Mouse (Mus musculus) heart, embryonic 16.5 days (tissue): ENCODE results near the gene Ccdc86. TPM values are rescaled to one million over a fixed set of nuclear protein-coding genes. Genes with fewer than 3 reads are reported as not detected.

ENCODE experiments used
- ATAC-seq: fragments of 200-750 bp; cut with Nextera tagmentation; replicated peaks from 2 replicates; pipeline ENCODE4 v1.8.0; 2017; ENCODE audit warnings: moderate number of reproducible peaks; ENCODE audit not compliant: insufficient read depth, low FRiP score; ENCODE audit errors: extremely low read depth
- H3K27ac ChIP-seq: fragments of 300-500 bp; sonication (generic); 2 replicates; pipeline ENCODE4 v1.5.1; 2014; ENCODE audit warnings: mild to moderate bottlenecking, low read length, control low read depth, moderate library complexity
- H3K27me3 ChIP-seq: fragments of 300-500 bp; sonication (generic); 2 replicates; pipeline ENCODE4 v1.6.1; 2014; ENCODE audit warnings: low read length, mixed read lengths; ENCODE audit not compliant: control insufficient read depth, insufficient read depth
- H3K36me3 ChIP-seq: fragments of 300-500 bp; sonication (generic); 2 replicates; pipeline ENCODE4 v1.6.1; 2014; ENCODE audit not compliant: control insufficient read depth, insufficient read depth
- H3K4me1 ChIP-seq: fragments of 300-500 bp; sonication (generic); 2 replicates; pipeline ENCODE4 v1.6.1; 2014; ENCODE audit warnings: low read length, mixed read lengths; ENCODE audit not compliant: control insufficient read depth, insufficient read depth
- H3K4me2 ChIP-seq: fragments of 300-500 bp; sonication (generic); 2 replicates; pipeline ENCODE4 v1.6.1; 2014; ENCODE audit warnings: low read depth, mild to moderate bottlenecking, control low read depth, low read length
- H3K4me3 ChIP-seq: fragments of 300-500 bp; sonication (generic); 2 replicates; pipeline ENCODE4 v1.5.1; 2014; ENCODE audit warnings: mild to moderate bottlenecking, control low read depth, low read length
- H3K9ac ChIP-seq: fragments of 300-500 bp; sonication (generic); 2 replicates; pipeline ENCODE4 v1.6.1; 2014; ENCODE audit warnings: low read length, control low read depth
- H3K9me3 ChIP-seq: fragments of 300-500 bp; sonication (generic); replicated peaks from 2 replicates; pipeline ENCODE4 v1.6.1; 2016; ENCODE audit warnings: low read length; ENCODE audit not compliant: control insufficient read depth
- WGBS: fragments of 180-500 bp; shearing (Covaris S2); extraction: QIAGEN DNeasy Blood & Tissue Kit; methylation state at CpG from one replicate; pipeline ENCODE4 v1.1.7; 2014; 5-methylcytosine and 5-hydroxymethylcytosine counted together
- polyA plus RNA-seq: library from polyadenylated mRNA; unstranded; fragments of >200 nt; fragmentation: Nextera tagmentation; extraction: Ambion mirVana; gene quantifications from 2 replicates; pipeline ENCODE4 v1.2.1, GENCODE M21; 2015

Gene Ccdc86
- polyA plus RNA-seq, 1 experiment from 2014 or later = 17.7 TPM

GRCm38 (mm10) chr19:10965721-10966120 lies 16.7 kb upstream of the Ccdc86 start:
- whole genome bisulfite sequencing = 77% methylated on average over 7 of the region's 7 CpGs
- Histone ChIP-seq H3K4me1 (no peaks in the 10 kb centered on the region), H3K4me2 (no peak overlapping the region), H3K9me3 (0 out of 2 replicates have a peak, but pooled peaks cover 4% of the 10 kb centered on the region), H3K36me3 (no peaks in the 10 kb centered on the region), H3K27ac (no peak overlapping the region), H3K27me3 (peaks cover 2% of the 10 kb centered on the region; the same call in 1 of the 2 replicates), H3K4me3 (no peak overlapping the region), H3K9ac (no peak overlapping the region)
- 0 out of 2 replicates have a peak, but pooled peaks have one; percentile 16 for ATAC-seq

DNA sequence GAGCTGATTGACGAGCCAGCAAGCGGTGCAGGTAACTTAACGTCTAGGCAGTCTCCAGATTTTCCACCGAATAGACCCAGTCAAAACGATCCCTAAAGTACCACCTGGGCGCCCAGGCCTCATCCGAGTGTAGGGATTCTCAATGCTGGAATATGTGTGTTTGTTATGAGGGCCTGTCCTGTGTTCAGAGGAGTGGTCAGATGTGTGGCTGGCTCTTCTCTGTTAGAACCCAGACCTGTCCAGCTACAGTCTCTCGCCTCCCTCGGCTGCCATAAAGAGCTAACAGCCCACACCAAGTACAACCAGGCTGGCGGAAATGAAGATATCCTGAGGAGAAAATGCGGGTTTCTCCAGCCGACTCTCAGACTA lies 10.9 kb upstream of the Ccdc86 start:
- H3K9ac ChIP-seq = no peak overlapping the region
- no peak overlapping the region for H3K4me2 ChIP-seq
- peaks cover 2% of the 10 kb centered on the region; the same call in 1 of the 2 replicates for H3K27me3 ChIP-seq
- WGBS = 37% methylated on average over 12 of the region's 12 CpGs
- no peak overlapping the region for H3K27ac ChIP-seq
- ATAC-seq = no peak
- no peaks in the 10 kb centered on the region for H3K9me3 ChIP-seq
- H3K4me1 ChIP-seq = no peaks in the 10 kb centered on the region
- no peak overlapping the region for H3K4me3 ChIP-seq
- no peaks in the 10 kb centered on the region for H3K36me3 ChIP-seq

GRCm38 (mm10) chr19:10959085-10959977 lies 10.3 kb upstream of the Ccdc86 start:
- H3K9ac ChIP-seq = no peak overlapping the region
- H3K9me3 ChIP-seq = no peaks in the 10 kb centered on the region
- H3K36me3 ChIP-seq = no peaks in the 10 kb centered on the region
- H3K27me3 ChIP-seq = peaks cover 2% of the 10 kb centered on the region; the same call in 1 of the 2 replicates
- H3K4me3 ChIP-seq = no peak overlapping the region
- no peaks in the 10 kb centered on the region for H3K4me1 ChIP-seq
- 30% methylated on average over 11 of the region's 11 CpGs for WGBS
- ATAC-seq = 0 out of 2 replicates have a peak, but pooled peaks have one; percentile 49
- H3K4me2 ChIP-seq = no peak overlapping the region
- H3K27ac ChIP-seq = no peak overlapping the region

DNA sequence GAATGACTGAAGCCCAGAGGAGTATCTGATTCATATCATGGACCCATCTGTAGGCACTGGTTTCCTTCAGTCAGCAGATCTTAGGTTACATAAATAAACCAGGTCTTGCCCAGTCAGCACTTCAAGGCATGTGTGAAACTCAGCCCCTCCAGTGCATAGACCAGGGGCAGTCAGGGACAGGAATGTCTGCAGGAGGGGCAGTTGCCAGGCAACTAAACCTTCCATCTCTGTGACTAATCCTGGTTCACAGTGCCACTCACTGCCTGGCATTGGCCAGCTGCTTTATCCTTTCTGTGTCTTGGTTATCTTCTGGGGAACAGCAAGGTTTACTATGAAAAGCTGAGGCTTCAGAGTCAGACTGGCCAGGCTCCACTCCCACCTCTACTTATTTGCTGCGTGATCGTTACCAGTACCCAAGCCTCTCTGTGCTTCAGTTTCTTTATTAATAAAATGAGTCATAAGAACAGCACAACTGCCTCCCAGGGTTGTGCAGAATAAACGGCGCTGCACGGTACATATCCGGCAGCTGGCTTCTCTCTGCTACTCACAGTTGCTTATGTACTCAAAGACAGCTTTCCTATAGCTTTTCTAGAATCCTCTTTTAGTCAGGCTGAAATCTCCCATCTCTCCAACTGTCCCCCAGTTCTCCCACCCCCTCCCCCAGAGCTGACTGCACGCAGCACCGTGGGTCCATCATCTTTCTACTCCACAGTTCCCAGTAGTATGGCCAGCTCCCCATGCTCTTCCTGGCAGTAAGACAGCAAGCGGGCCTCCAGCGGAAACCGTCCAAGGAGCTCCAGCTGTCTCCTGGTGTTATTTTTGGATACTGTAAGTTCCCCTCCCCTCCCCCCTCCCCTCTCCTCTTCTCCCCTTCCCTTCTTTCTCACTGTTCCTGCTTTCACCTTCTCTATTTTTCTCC lies 3.2 kb upstream of the Ccdc86 start:
- Histone ChIP-seq H3K4me2 (peak overlapping the region; percentile 14; the same call in 1 of the 2 replicates), H3K9ac (peak overlapping the region; percentile 13; the same call in 1 of the 2 replicates), H3K27ac (peak overlapping the region; percentile 70), H3K4me3 (no peak overlapping the region), H3K9me3 (no peaks in the 10 kb centered on the region), H3K4me1 (peaks cover 32% of the 10 kb centered on the region), H3K36me3 (no peaks in the 10 kb centered on the region), H3K27me3 (no peaks in the 10 kb centered on the region)
- 35% methylated on average over 11 of the region's 11 CpGs for WGBS
- ATAC-seq = peak; percentile 59

- Histone ChIP-seq H3K36me3 (peaks cover 6% of the 10 kb centered on the region), H3K9ac (peak overlapping the region; percentile 59), H3K4me1 (peaks cover 39% of the 10 kb centered on the region), H3K4me3 (peak overlapping the region; percentile 80), H3K9me3 (no peaks in the 10 kb centered on the region), H3K27ac (peak overlapping the region; percentile 63; the same call in 1 of the 2 replicates), H3K27me3 (no peaks in the 10 kb centered on the region), H3K4me2 (peak overlapping the region; percentile 65)
- ATAC-seq = no peak
- 39% methylated on average over 9 of the region's 9 CpGs for WGBS
Measured at GRCm38 (mm10) chr19:10949558-10949957, 492 bp upstream of the Ccdc86 start.

DNA sequence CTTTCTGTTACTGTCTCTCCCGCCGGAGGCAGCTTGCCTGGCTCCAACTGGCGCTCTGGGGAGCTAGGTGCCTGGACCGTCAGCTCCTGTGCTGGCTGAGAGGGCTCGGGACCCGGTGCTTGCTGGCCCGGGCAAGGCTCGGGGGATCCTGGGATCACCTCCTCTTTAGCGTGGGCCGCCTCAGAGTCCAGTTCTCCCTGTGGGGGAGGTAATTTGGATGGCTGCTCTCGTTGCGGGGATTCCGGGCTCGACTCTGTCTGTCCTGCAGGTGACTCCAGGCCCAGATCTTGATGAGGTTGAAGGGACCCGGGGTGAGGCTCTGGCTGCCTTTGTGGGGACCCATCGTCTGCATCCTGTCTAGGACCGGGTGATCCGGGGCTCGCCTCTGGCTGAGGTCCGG lies 650 bp downstream of the Ccdc86 start:
- Histone ChIP-seq H3K4me3 (peak overlapping the region; percentile 80), H3K4me1 (peaks cover 39% of the 10 kb centered on the region), H3K27ac (no peak overlapping the region), H3K4me2 (peak overlapping the region; percentile 98), H3K36me3 (peaks cover 12% of the 10 kb centered on the region), H3K27me3 (no peaks in the 10 kb centered on the region), H3K9ac (peak overlapping the region; percentile 84), H3K9me3 (no peaks in the 10 kb centered on the region)
- under 1% methylated on average over 20 of the region's 20 CpGs for WGBS
- no peak for ATAC-seq

DNA sequence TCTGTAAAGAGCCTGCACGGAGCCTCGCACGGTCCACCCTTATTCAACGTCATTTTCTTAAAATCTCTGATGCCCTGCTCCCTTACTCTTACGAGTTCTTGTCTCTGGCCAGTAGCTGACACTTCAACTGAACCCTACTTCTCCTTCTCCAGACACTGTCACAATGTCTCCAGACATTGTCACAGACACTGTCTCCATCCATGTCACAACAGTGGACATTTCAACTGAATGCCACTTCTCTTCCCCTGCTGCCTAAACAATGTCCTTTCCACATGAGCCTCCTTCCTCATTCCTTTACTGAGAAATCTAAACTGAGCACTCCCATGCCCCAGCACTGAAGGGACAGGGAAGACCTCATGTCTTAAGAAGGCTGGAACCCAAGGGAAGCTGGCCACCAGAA lies 1.8 kb downstream of the Ccdc86 start:
- no peak for ATAC-seq
- H3K27ac ChIP-seq = no peak overlapping the region
- peak overlapping the region; percentile 84; the same call in 1 of the 2 replicates for H3K9ac ChIP-seq
- H3K4me2 ChIP-seq = peak overlapping the region; percentile 98
- no peaks in the 10 kb centered on the region for H3K9me3 ChIP-seq
- H3K4me3 ChIP-seq = peak overlapping the region; percentile 80
- peaks cover 23% of the 10 kb centered on the region for H3K36me3 ChIP-seq
- no peaks in the 10 kb centered on the region for H3K27me3 ChIP-seq
- 81% methylated on average over 5 of the region's 5 CpGs for WGBS
- peaks cover 32% of the 10 kb centered on the region for H3K4me1 ChIP-seq

DNA sequence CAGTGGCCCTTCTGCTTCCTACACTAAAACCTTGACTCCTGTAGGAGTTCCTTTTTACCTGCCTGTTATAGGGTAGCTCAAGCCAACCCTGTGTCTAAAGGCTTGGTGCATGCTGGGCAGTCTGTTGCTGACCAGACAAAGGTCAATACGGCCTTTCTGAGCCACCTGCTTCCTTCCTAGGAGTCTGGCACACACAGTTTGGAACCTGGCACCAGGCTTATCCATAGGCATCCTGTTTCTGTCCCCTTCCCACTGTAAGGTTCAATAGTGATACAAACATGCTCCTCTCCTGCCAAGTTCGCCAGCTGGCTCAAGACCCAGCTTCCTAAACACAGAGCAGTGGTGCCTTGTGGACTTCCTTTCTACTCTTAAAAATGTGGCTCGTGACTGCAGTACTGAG lies 2.6 kb downstream of the Ccdc86 start:
- Histone ChIP-seq H3K9me3 (no peaks in the 10 kb centered on the region), H3K9ac (no peak overlapping the region), H3K36me3 (peaks cover 26% of the 10 kb centered on the region), H3K4me2 (0 out of 2 replicates have a peak overlapping the region, but pooled peaks have one; percentile 4), H3K4me3 (no peak overlapping the region), H3K27me3 (no peaks in the 10 kb centered on the region), H3K4me1 (peaks cover 25% of the 10 kb centered on the region), H3K27ac (no peak overlapping the region)
- WGBS = 67% methylated on average over 3 of the region's 3 CpGs
- no peak for ATAC-seq
